Mouse (Mus musculus) MEL (cell line): ENCODE data around the gene Clmp. TPM values are rescaled to one million over a fixed set of nuclear protein-coding genes. Genes with fewer than 3 reads are reported as not detected.

Source experiments
- DNase-seq: peaks from one replicate; pipeline ENCODE4 v3.0.0; 2011; ENCODE audit warnings: low read depth, low spot score
- H3K27ac ChIP-seq: 2 replicates; pipeline ENCODE4 v1.5.1; 2012; ENCODE audit warnings: low read depth, mild to moderate bottlenecking, control low read depth, low read length, moderate library complexity; ENCODE audit not compliant: control insufficient read depth
- H3K27me3 ChIP-seq, 2 experiments: fragments of 150-350 bp in 1 of 2; sonication (generic) in 1 of 2; 2 replicates each; pipeline ENCODE4 v1.6.1; 2012; ENCODE audit warnings: low read length in 2 of 2, mild to moderate bottlenecking in 2 of 2, improper control_type of control experiment in 1 of 2, moderate library complexity in 1 of 2; ENCODE audit not compliant: insufficient read depth in 2 of 2, control insufficient read depth in 1 of 2
- H3K36me3 ChIP-seq, 2 experiments: 2 replicates each; pipeline ENCODE4 v1.6.1; 2012 to 2014; ENCODE audit warnings: low read length in 2 of 2, improper control_type of control experiment in 1 of 2, inconsistent platforms in 1 of 2, mild to moderate bottlenecking in 1 of 2; ENCODE audit not compliant: insufficient read depth in 2 of 2, control insufficient read depth in 1 of 2
- H3K4me1 ChIP-seq, 2 experiments: fragments of 150-350 bp in 1 of 2; sonication (generic) in 1 of 2; 2 replicates each; pipeline ENCODE4 v1.6.1; 2012; ENCODE audit warnings: low read length in 2 of 2, improper control_type of control experiment in 1 of 2, mild to moderate bottlenecking in 1 of 2; ENCODE audit not compliant: insufficient read depth in 2 of 2, control insufficient read depth in 1 of 2
- H3K4me3 ChIP-seq, 2 experiments: fragments of 150-350 bp in 1 of 2; sonication (generic) in 1 of 2; 2 replicates each; pipeline ENCODE4 v1.5.1; 2012; ENCODE audit warnings: low read depth in 2 of 2, low read length in 2 of 2, mild to moderate bottlenecking in 2 of 2, moderate library complexity in 2 of 2, control low read depth in 1 of 2, improper control_type of control experiment in 1 of 2; ENCODE audit not compliant: control insufficient read depth in 1 of 2, insufficient read depth in 1 of 2
- H3K79me2 ChIP-seq: 2 replicates; pipeline ENCODE4 v1.6.1; 2012; ENCODE audit warnings: mild to moderate bottlenecking, low read length, moderate library complexity; ENCODE audit not compliant: control insufficient read depth, poor library complexity, insufficient read depth
- H3K9ac ChIP-seq: 2 replicates; pipeline ENCODE4 v1.6.1; 2012; ENCODE audit warnings: low read depth, mild to moderate bottlenecking, control low read depth, low read length, moderate library complexity; ENCODE audit not compliant: control insufficient read depth, poor library complexity, severe bottlenecking
- H3K9me3 ChIP-seq: fragments of 150-350 bp; sonication (generic); replicated peaks from 2 replicates; pipeline ENCODE4 v1.6.1; 2012; ENCODE audit warnings: mild to moderate bottlenecking, low read length, improper control_type of control experiment, moderate library complexity; ENCODE audit not compliant: insufficient read depth
- BHLHE40 ChIP-seq: IDR thresholded peaks from 2 replicates; pipeline ENCODE4 v1.6.1; 2012; ENCODE audit warnings: low read depth, mild to moderate bottlenecking, inconsistent platforms, low read length, improper control_type of control experiment, borderline replicate concordance
- CHD1 ChIP-seq: IDR thresholded peaks from 2 replicates; pipeline ENCODE4 v1.6.1; 2012; ENCODE audit warnings: low read depth, mild to moderate bottlenecking, inconsistent platforms, low read length, improper control_type of control experiment
- EP300 ChIP-seq, 2 experiments: IDR thresholded peaks; 2 replicates each; pipeline ENCODE4 v1.6.1; 2011; ENCODE audit warnings: improper control_type of control experiment in 2 of 2, low read length in 2 of 2, low read depth in 1 of 2, mild to moderate bottlenecking in 1 of 2
- GATA1 ChIP-seq: IDR thresholded peaks from 2 replicates; pipeline ENCODE4 v1.6.1; 2011; ENCODE audit warnings: low read depth, low read length, improper control_type of control experiment
- JUND ChIP-seq: IDR thresholded peaks from 2 replicates; pipeline ENCODE4 v1.6.1; 2011; ENCODE audit warnings: low read depth, mild to moderate bottlenecking, improper control_type of control experiment, low read length
- KAT2A ChIP-seq: conservative IDR thresholded peaks from 2 replicates; pipeline ENCODE4 v1.6.1; 2012; ENCODE audit warnings: low read depth, low read length, improper control_type of control experiment, inconsistent platforms
- MAFK ChIP-seq: IDR thresholded peaks from 2 replicates; pipeline ENCODE4 v1.6.1; 2011; ENCODE audit warnings: low read depth, mild to moderate bottlenecking, low read length, improper control_type of control experiment, borderline replicate concordance
- MAX ChIP-seq: IDR thresholded peaks from 2 replicates; pipeline ENCODE4 v1.6.1; 2011; ENCODE audit warnings: low read length, improper control_type of control experiment
- MYB ChIP-seq: IDR thresholded peaks from 2 replicates; pipeline ENCODE4 v1.6.1; 2011; ENCODE audit warnings: mild to moderate bottlenecking, low read depth, low read length, improper control_type of control experiment
- MYC ChIP-seq: IDR thresholded peaks from 2 replicates; pipeline ENCODE4 v1.6.1; 2011; ENCODE audit warnings: low read depth, mild to moderate bottlenecking, low read length, improper control_type of control experiment, moderate library complexity
- NELFE ChIP-seq: IDR thresholded peaks from 2 replicates; pipeline ENCODE4 v1.6.1; 2011; ENCODE audit warnings: low read depth, low read length, improper control_type of control experiment
- POLR2A ChIP-seq, 2 experiments: IDR thresholded peaks; 2 replicates each; pipeline ENCODE4 v1.6.1; 2011 to 2012; ENCODE audit warnings: low read length in 2 of 2, mild to moderate bottlenecking in 2 of 2, control low read depth in 1 of 2, improper control_type of control experiment in 1 of 2, low read depth in 1 of 2, moderate library complexity in 1 of 2; ENCODE audit not compliant: control insufficient read depth in 1 of 2, insufficient read depth in 1 of 2, poor library complexity in 1 of 2
- RCOR1 ChIP-seq: IDR thresholded peaks from 2 replicates; pipeline ENCODE4 v1.6.1; 2012; ENCODE audit warnings: low read depth, mild to moderate bottlenecking, inconsistent platforms, low read length, improper control_type of control experiment
- SIN3A ChIP-seq: IDR thresholded peaks from 2 replicates; pipeline ENCODE4 v1.6.1; 2012; ENCODE audit warnings: low read length, improper control_type of control experiment, inconsistent platforms
- TBP ChIP-seq: IDR thresholded peaks from 2 replicates; pipeline ENCODE4 v1.8.0; 2011; ENCODE audit warnings: low read depth, low read length, improper control_type of control experiment
- USF1 ChIP-seq: IDR thresholded peaks from 2 replicates; pipeline ENCODE4 v1.6.1; 2014; ENCODE audit warnings: low read depth, mild to moderate bottlenecking, inconsistent platforms, low read length, improper control_type of control experiment, moderate library complexity
- USF2 ChIP-seq, 2 experiments: IDR thresholded peaks; 2 replicates each; pipeline ENCODE4 v1.6.1; 2011 to 2012; ENCODE audit warnings: improper control_type of control experiment in 2 of 2, low read length in 2 of 2, borderline replicate concordance in 1 of 2, inconsistent platforms in 1 of 2, low read depth in 1 of 2, mild to moderate bottlenecking in 1 of 2; ENCODE audit not compliant: insufficient read depth in 1 of 2
- ZC3H11A ChIP-seq: IDR thresholded peaks from 2 replicates; pipeline ENCODE4 v1.6.1; 2012; ENCODE audit warnings: low read depth, mild to moderate bottlenecking, inconsistent platforms, low read length, improper control_type of control experiment
- ZMIZ1 ChIP-seq: IDR thresholded peaks from 2 replicates; pipeline ENCODE4 v1.6.1; 2012; ENCODE audit warnings: low read depth, mild to moderate bottlenecking, inconsistent platforms, low read length, improper control_type of control experiment, moderate library complexity
- polyA plus RNA-seq, 2 experiments: library from polyadenylated mRNA; stranded (reverse) in 1 of 2; unstranded in 1 of 2; fragments of >175 nt in 1 of 2; fragments of >200 nt in 1 of 2; gene quantifications; 2 replicates each; pipeline versions ENCODE4 v1.2.1 to v1.2.4; 2012; ENCODE audit warnings: low replicate concordance in 2 of 2, low read depth in 1 of 2; ENCODE audit not compliant: insufficient read length in 2 of 2, insufficient read depth in 1 of 2, missing spikeins in 1 of 2
- total RNA-seq: library from RNA; depleted of rRNA; stranded (reverse); fragments of 300-350 nt; gene quantifications from 2 replicates; pipeline ENCODE4 v1.2.3, GENCODE M21; 2012

Gene Clmp
- total and polyA plus RNA-seq, 3 experiments = not detected

DNA sequence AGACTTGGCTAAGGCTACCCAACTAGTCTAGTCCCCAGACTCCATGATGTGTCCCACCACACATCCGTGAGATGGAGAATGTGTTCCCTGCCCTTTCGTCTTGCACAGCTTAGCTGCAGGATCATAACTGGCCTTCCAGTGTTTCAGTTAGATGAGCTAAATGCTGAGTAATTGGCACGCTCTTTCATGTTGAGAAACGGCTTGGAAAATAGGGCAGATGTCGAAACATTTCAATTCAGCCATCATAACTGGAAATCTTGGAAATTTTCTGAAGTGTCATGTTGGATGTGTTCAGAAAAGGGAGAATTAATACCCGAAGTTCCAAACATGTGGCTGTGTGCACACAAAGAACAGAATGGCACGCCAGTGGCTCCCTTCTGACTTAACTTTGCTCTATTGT lies 4.7 kb downstream of the Clmp start:
- Histone ChIP-seq H3K9me3 (no peaks in the 10 kb centered on the region), H3K27me3 (no peaks in the 10 kb centered on the region), H3K4me1 (no peaks in the 10 kb centered on the region), H3K27ac (no peak overlapping the region), H3K36me3 (no peaks in the 10 kb centered on the region)
- no peak for DNase-seq
- no peak for TF ChIP-seq MYB
- TF ChIP-seq RCOR1 = no peak
- TF ChIP-seq POLR2A (IDR thresholded peaks at IDR 0.05; ENCODE audit: control insufficient read depth in 1 of 2, insufficient read depth in 1 of 2, low read depth in 1 of 2, low read length in 2 of 2, poor library complexity in 1 of 2) = no peak
- no peak for TF ChIP-seq NELFE
- TF ChIP-seq, all 39 proteins: peak for 0
- Histone ChIP-seq H3K79me2 (no peaks in the 10 kb centered on the region), H3K9ac (no peak overlapping the region), H3K4me3 (no peak overlapping the region)

DNA sequence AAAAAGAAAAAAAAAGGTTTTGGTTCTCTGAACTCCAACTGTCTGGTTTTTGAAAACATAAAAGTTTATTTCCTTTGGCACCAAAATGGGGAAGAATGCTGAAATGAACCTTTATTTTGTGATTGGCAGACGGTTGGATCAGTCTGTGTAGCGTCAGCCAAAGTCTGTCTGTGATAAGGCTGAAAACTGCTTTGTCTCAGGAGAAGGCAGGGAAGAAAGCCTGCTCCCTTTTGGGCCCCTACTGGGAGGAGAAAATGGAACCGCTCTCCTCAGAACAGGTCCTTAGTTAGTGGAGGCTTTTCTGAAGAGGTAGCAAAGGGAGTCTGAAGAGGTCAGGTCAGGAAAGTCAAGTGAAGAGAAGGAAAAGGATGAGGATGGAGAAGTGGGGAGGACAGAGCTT lies 7.3 kb downstream of the Clmp start:
- Histone ChIP-seq H3K4me1 (no peaks in the 10 kb centered on the region), H3K36me3 (no peaks in the 10 kb centered on the region), H3K4me3 (no peak overlapping the region), H3K9me3 (no peaks in the 10 kb centered on the region), H3K9ac (no peak overlapping the region), H3K27me3 (no peaks in the 10 kb centered on the region), H3K27ac (no peak overlapping the region), H3K79me2 (no peaks in the 10 kb centered on the region)
- DNase-seq = no peak
- TF ChIP-seq BHLHE40 = no peak
- no peak for TF ChIP-seq MAFK
- no peak for TF ChIP-seq JUND
- no peak for TF ChIP-seq USF2 (IDR thresholded peaks at IDR 0.05; ENCODE audit: borderline replicate concordance in 1 of 2, insufficient read depth in 1 of 2, low read depth in 1 of 2, low read length in 2 of 2)
- TF ChIP-seq SIN3A = no peak
- no peak for TF ChIP-seq EP300 (IDR thresholded peaks at IDR 0.05; ENCODE audit: low read depth in 1 of 2, low read length in 2 of 2)
- TF ChIP-seq MAX = no peak

DNA sequence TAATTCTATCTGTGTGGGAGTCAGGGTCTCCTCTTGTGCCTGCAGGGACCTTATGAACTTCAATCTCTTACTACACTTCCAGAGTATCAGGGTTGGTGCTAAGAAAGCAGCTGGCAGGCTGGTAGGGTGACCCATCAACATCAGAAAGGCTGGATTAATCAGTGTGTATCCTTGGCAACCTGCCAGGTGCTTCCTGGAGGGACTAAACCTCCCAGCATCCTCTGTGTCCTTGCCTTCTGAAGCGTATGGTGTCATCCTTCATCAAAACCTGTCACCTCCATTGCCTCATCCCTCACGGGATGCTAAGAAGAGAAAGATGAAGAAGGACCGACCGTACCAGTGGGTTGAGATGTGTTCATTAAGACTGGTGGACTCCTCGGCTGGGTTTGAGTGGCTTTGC lies 8.0 kb downstream of the Clmp start:
- Histone ChIP-seq H3K79me2 (no peaks in the 10 kb centered on the region), H3K27ac (no peak overlapping the region), H3K4me1 (no peaks in the 10 kb centered on the region), H3K36me3 (no peaks in the 10 kb centered on the region), H3K4me3 (no peak overlapping the region), H3K27me3 (no peaks in the 10 kb centered on the region), H3K9me3 (no peaks in the 10 kb centered on the region), H3K9ac (no peak overlapping the region)
- no peak for TF ChIP-seq TBP
- TF ChIP-seq KAT2A = no peak
- no peak for TF ChIP-seq MYC
- no peak for TF ChIP-seq JUND
- TF ChIP-seq MAFK = no peak
- no peak for TF ChIP-seq BHLHE40
- TF ChIP-seq ZC3H11A = no peak
- no peak for TF ChIP-seq CHD1
- TF ChIP-seq NELFE = no peak
- no peak for TF ChIP-seq USF1
- TF ChIP-seq ZMIZ1 = no peak
- TF ChIP-seq GATA1 = no peak
- no peak for DNase-seq
